Mouse (Mus musculus): ENCODE measurements at regions not wholly inside any gene's neighbourhood (a gene's known extent, or its start where the extent isn't known, plus 50 kb on each side); places are given as distances from the start of the nearest gene placed in this dataset.

DNA sequence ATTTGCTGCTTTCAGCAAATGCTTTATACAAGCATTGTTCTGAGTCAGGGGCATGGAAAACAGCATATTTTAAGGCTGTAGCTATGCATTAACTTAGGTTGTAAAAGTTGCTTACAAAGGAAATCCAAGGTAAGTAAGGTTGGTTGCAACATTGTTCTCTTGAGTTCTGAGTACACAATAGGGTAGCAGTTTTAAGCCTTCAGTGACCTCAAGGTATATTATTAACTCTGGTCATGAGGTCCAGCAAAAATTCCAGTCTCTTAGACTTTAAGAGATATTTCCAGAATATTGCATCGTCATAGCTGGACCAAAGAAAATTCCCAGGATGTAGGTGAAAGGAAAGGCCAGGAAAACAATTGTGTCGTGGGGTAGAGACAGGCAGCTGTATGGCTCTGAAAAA, 110.8 kb upstream of the Acsl4 start:
- H3K27ac ChIP-seq (ENCODE audit: insufficient read depth, low read length), result no peak overlapping the region
- TF ChIP-seq CTCF (IDR thresholded peaks at IDR 0.05; ENCODE audit: extremely low read depth, insufficient read depth, low read length) (no peak), POLR2A (IDR thresholded peaks at IDR 0.05; ENCODE audit: extremely low read depth, insufficient read depth, low read length) (no peak)
- no peaks in the 10 kb centered on the region for H3K4me1 ChIP-seq (ENCODE audit: control insufficient read depth, insufficient read depth, low read length)
- H3K4me3 ChIP-seq (ENCODE audit: insufficient read depth, low read length), result no peak overlapping the region

- no peak overlapping the region for H3K27ac ChIP-seq (ENCODE audit: insufficient read depth, low read length)
- no peaks in the 10 kb centered on the region for H3K4me1 ChIP-seq (ENCODE audit: control insufficient read depth, insufficient read depth, low read length)
- no peak for TF ChIP-seq POLR2A (IDR thresholded peaks at IDR 0.05; ENCODE audit: extremely low read depth, insufficient read depth, low read length)
- no peak for TF ChIP-seq CTCF (IDR thresholded peaks at IDR 0.05; ENCODE audit: extremely low read depth, insufficient read depth, low read length)
- no peak overlapping the region for H3K4me3 ChIP-seq (ENCODE audit: insufficient read depth, low read length)
Observed at GRCm38 (mm10) chrX:142504962-142505361, 114.6 kb upstream of the Acsl4 start.

GRCm38 (mm10) chrX:142507475-142507874, 117.1 kb upstream of the Acsl4 start:
- H3K4me1 ChIP-seq (ENCODE audit: control insufficient read depth, insufficient read depth, low read length), result no peaks in the 10 kb centered on the region
- no peak overlapping the region for H3K4me3 ChIP-seq (ENCODE audit: insufficient read depth, low read length)
- no peak for TF ChIP-seq POLR2A (IDR thresholded peaks at IDR 0.05; ENCODE audit: extremely low read depth, insufficient read depth, low read length)
- no peak for TF ChIP-seq CTCF (IDR thresholded peaks at IDR 0.05; ENCODE audit: extremely low read depth, insufficient read depth, low read length)
- H3K27ac ChIP-seq (ENCODE audit: insufficient read depth, low read length), result no peak overlapping the region

DNA sequence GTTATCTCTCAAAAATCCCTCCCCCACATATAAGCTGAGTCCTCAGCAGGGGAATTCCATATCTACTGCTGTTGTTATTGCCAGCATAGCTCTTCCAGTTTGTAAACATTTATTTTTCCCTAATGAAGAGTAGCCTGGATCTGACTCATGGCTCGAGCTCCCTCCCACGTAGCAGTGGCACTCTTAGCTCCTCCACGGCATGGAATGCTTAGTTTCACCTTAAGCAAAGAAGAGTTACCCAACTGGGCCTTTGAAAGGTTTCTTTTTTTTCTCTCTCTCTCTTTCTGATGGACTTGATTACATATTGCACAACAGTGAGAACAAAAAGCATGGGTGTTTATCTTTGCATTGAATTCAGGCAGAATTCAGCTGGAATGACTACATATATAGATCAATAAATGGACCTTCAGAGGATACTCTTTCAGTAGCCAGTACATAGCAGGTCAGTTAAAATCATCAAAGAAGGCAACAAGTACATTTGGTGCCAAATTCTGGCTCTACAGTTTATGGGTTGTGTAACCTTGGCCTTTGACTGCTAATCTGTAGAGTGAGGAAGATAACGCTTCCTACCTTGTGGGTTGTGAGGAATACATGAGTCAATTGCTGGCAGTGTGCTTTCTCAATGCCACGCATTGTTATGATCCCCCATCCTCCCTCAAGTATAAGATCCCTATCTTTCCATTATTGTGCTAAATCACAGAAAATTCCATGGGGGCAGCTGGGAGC, 126.2 kb upstream of the Acsl4 start:
- Histone ChIP-seq H3K4me1 (ENCODE audit: control insufficient read depth, insufficient read depth, low read length) (no peaks in the 10 kb centered on the region), H3K4me3 (ENCODE audit: insufficient read depth, low read length) (no peak overlapping the region), H3K27ac (ENCODE audit: insufficient read depth, low read length) (no peak overlapping the region)
- TF ChIP-seq POLR2A (IDR thresholded peaks at IDR 0.05; ENCODE audit: extremely low read depth, insufficient read depth, low read length) (no peak), CTCF (IDR thresholded peaks at IDR 0.05; ENCODE audit: extremely low read depth, insufficient read depth, low read length) (no peak)

DNA sequence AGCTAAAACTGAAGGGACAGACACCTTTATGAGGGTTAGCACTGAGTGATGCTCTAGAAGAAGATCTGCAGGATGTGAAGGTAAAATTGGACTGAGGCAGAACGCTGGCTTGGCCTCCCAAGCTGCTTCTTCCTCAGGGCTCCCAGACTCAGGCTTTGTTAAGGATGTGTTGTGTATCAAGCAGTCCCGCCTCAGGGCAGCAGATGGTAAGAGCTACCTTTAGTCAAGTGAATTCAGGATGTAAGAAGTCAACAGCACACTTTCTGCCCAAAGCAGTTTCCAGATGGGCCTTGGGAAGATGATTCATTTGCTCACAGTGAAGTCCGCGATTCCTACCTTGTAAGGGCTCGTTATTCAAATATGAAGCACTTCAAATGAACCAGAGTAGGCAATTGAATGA, 126.9 kb upstream of the Acsl4 start:
- no peak overlapping the region for H3K27ac ChIP-seq (ENCODE audit: insufficient read depth, low read length)
- no peak overlapping the region for H3K4me3 ChIP-seq (ENCODE audit: insufficient read depth, low read length)
- H3K4me1 ChIP-seq (ENCODE audit: control insufficient read depth, insufficient read depth, low read length), result no peaks in the 10 kb centered on the region
- no peak for TF ChIP-seq CTCF (IDR thresholded peaks at IDR 0.05; ENCODE audit: extremely low read depth, insufficient read depth, low read length)

- no peaks in the 10 kb centered on the region for H3K4me1 ChIP-seq (ENCODE audit: control insufficient read depth, insufficient read depth, low read length)
- H3K4me3 ChIP-seq (ENCODE audit: insufficient read depth, low read length), result no peak overlapping the region
- H3K27ac ChIP-seq (ENCODE audit: insufficient read depth, low read length), result no peak overlapping the region
- no peak for TF ChIP-seq POLR2A (IDR thresholded peaks at IDR 0.05; ENCODE audit: extremely low read depth, insufficient read depth, low read length)
- TF ChIP-seq CTCF (IDR thresholded peaks at IDR 0.05; ENCODE audit: extremely low read depth, insufficient read depth, low read length), result no peak
Observed at GRCm38 (mm10) chrX:142521063-142521462, 130.7 kb upstream of the Acsl4 start.

DNA sequence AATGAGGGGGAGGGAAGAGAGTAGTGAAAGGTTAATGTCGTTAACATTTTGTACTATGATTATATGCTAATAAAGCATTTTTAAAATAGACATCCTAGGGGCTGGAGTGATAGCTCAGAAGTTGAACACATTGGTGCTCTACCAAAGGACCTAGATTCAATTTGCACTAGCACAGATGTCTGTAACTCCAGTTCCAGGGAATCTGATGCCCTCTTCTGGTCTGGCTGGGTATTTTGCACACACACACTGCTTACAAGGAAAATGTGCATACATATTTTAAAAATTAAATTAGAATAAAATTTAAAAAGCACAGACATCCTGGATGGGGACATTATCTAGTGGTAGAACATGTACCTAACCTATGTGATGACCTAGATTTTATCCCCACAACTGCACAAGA, 136.6 kb upstream of the Acsl4 start:
- no peaks in the 10 kb centered on the region for H3K4me1 ChIP-seq (ENCODE audit: control insufficient read depth, insufficient read depth, low read length)
- TF ChIP-seq POLR2A (IDR thresholded peaks at IDR 0.05; ENCODE audit: extremely low read depth, insufficient read depth, low read length), result no peak
- peak; percentile 41 for TF ChIP-seq CTCF (IDR thresholded peaks at IDR 0.05; ENCODE audit: extremely low read depth, insufficient read depth, low read length)
- H3K4me3 ChIP-seq (ENCODE audit: insufficient read depth, low read length), result no peak overlapping the region
- H3K27ac ChIP-seq (ENCODE audit: insufficient read depth, low read length), result no peak overlapping the region

- TF ChIP-seq POLR2A (IDR thresholded peaks at IDR 0.05; ENCODE audit: extremely low read depth, insufficient read depth, low read length), result no peak
- peak; percentile 13; the same call in 1 of the 2 replicates for TF ChIP-seq CTCF (IDR thresholded peaks at IDR 0.05; ENCODE audit: extremely low read depth, insufficient read depth, low read length)
- H3K27ac ChIP-seq (ENCODE audit: insufficient read depth, low read length), result no peak overlapping the region
- no peak overlapping the region for H3K4me3 ChIP-seq (ENCODE audit: insufficient read depth, low read length)
- no peaks in the 10 kb centered on the region for H3K4me1 ChIP-seq (ENCODE audit: control insufficient read depth, insufficient read depth, low read length)
Observed at GRCm38 (mm10) chrX:142529892-142530291, 139.6 kb upstream of the Acsl4 start.

DNA sequence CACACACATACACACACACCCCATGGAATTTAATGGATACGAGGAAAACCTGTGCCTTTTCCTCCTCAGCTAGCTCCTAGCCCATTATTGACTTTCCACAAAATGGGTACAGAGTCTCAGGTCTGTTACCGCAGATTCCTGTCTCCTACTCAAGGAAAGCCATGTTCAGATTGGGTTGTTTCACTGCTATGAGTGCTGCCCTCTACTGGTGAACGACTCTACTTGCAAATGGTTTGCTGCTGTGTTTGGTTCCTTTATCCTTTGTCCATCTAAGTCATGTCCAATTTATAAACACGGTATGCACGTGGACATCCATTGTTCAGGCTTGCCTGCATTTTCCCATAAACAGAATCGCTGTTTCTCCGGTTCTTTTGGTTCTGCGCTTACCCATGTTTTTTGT, 144.4 kb upstream of the Acsl4 start:
- Histone ChIP-seq H3K4me3 (ENCODE audit: insufficient read depth, low read length) (no peak overlapping the region), H3K4me1 (ENCODE audit: control insufficient read depth, insufficient read depth, low read length) (no peaks in the 10 kb centered on the region), H3K27ac (ENCODE audit: insufficient read depth, low read length) (no peak overlapping the region)
- TF ChIP-seq POLR2A (IDR thresholded peaks at IDR 0.05; ENCODE audit: extremely low read depth, insufficient read depth, low read length) (no peak), CTCF (IDR thresholded peaks at IDR 0.05; ENCODE audit: extremely low read depth, insufficient read depth, low read length) (peak; percentile 47)

DNA sequence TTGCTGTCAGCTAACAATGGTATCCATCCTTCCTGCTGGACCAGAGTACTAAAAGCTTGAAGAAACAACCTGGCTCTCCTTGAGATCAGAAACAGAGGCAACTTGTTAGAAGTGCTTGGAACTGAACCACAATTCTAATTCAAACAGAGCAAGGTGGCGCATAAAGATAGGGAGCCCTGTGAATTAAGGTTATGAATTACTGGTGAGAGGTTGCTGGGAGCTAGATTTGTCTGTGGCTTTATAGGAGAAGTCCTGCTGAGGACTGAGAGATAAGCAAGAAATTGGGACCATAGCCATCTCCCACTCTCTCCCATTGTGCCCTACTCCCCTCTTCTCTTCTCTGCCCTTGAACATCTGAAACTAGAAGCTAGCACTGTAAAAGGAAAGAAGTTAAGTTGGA, 145.2 kb upstream of the Acsl4 start:
- Histone ChIP-seq H3K4me1 (ENCODE audit: control insufficient read depth, insufficient read depth, low read length) (no peaks in the 10 kb centered on the region), H3K4me3 (ENCODE audit: insufficient read depth, low read length) (no peak overlapping the region), H3K27ac (ENCODE audit: insufficient read depth, low read length) (no peak overlapping the region)
- no peak for TF ChIP-seq POLR2A (IDR thresholded peaks at IDR 0.05; ENCODE audit: extremely low read depth, insufficient read depth, low read length)
- TF ChIP-seq CTCF (IDR thresholded peaks at IDR 0.05; ENCODE audit: extremely low read depth, insufficient read depth, low read length), result no peak

All from cortical plate, adult 2 months (tissue).